Mouse (Mus musculus) C2C12 (cell line): ENCODE data around the gene Tsnax.
A peak's percentile ranks its signal among the peaks of the same experiment; 100 is the strongest.

Experiments used
- CEBPB ChIP-seq: IDR thresholded peaks from one replicate; pipeline ENCODE4 v1.6.1; 2011; ENCODE audit warnings: low read depth, mild to moderate bottlenecking, control low read depth, moderate library complexity
- CTCF ChIP-seq: IDR thresholded peaks from one replicate; pipeline ENCODE4 v1.5.1; 2011; ENCODE audit not compliant: control insufficient read depth, insufficient read depth, insufficient read length
- MAX ChIP-seq: IDR thresholded peaks from one replicate; pipeline ENCODE4 v1.6.1; 2011; ENCODE audit warnings: mild to moderate bottlenecking, control low read depth
- MYOG ChIP-seq: IDR thresholded peaks from one replicate; pipeline ENCODE4 v1.6.1; 2011; ENCODE audit not compliant: control insufficient read depth, insufficient read length; ENCODE audit errors: extremely low read depth
- USF1 ChIP-seq: IDR thresholded peaks from one replicate; pipeline ENCODE4 v1.6.1; 2011; ENCODE audit warnings: low read depth, mild to moderate bottlenecking, control low read depth, moderate library complexity

DNA sequence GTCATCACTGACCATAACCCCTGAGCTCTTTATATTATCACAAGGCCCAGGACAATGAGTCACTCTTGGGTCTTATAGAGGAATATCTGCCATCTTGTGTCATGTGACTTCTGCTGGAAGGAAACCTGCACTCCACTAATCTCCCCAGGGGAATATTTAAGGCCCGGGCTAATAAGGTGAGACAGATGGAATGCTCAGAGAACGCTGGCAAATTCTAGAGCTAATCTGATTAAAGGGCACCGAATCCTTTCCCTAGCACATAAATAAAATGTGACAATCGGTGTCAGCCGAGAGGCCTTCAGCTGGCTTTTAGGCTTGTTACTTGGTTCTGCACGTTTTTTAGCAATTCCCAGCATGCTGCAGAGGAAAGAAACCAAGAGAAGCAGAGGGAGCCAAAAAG, 56.9 kb downstream of the Tsnax start:
- TF ChIP-seq CEBPB (no peak), CTCF (no peak), USF1 (peak; percentile 15), MAX (no peak), MYOG (no peak)
